Mouse (Mus musculus) hindbrain, postnatal 0 days (tissue): ENCODE measurements around the gene Rptor. TPM values are rescaled to one million over a fixed set of nuclear protein-coding genes. Genes with fewer than 3 reads are reported as not detected.

Source experiments
- ATAC-seq: fragments of 200-750 bp; cut with Nextera tagmentation; 2 replicates; pipeline ENCODE4 v1.8.0; 2017; ENCODE audit warnings: mild to moderate bottlenecking, moderate TSS enrichment, moderate library complexity
- DNase-seq: peaks from one replicate; pipeline ENCODE4 v3.0.0-alpha.2; 2015; ENCODE audit warnings: low spot score
- H3K27ac ChIP-seq: fragments of 300-500 bp; sonication (generic); 2 replicates; pipeline ENCODE4 v1.5.1; 2014; ENCODE audit warnings: mild to moderate bottlenecking
- H3K27me3 ChIP-seq: fragments of 300-500 bp; sonication (generic); 2 replicates; pipeline ENCODE4 v1.6.1; 2014; ENCODE audit warnings: low read length, mixed read lengths; ENCODE audit not compliant: insufficient read depth
- H3K36me3 ChIP-seq: fragments of 300-500 bp; sonication (generic); 2 replicates; pipeline ENCODE4 v1.6.1; 2014; ENCODE audit warnings: low read length, mixed read lengths; ENCODE audit not compliant: insufficient read depth
- H3K4me1 ChIP-seq: fragments of 300-500 bp; sonication (generic); 2 replicates; pipeline ENCODE4 v1.6.1; 2014; ENCODE audit warnings: antibody characterized with exemption, low read length, mixed read lengths; ENCODE audit not compliant: insufficient read depth
- H3K4me2 ChIP-seq: fragments of 300-500 bp; sonication (generic); 2 replicates; pipeline ENCODE4 v1.6.1; 2014; ENCODE audit warnings: low read depth, mild to moderate bottlenecking, low read length, moderate library complexity, mixed read lengths
- H3K4me3 ChIP-seq: fragments of 300-500 bp; sonication (generic); 2 replicates; pipeline ENCODE4 v1.5.1; 2014; ENCODE audit warnings: low read length
- H3K9ac ChIP-seq: fragments of 300-500 bp; sonication (generic); replicated peaks from 2 replicates; pipeline ENCODE4 v1.6.1; 2014; ENCODE audit warnings: mild to moderate bottlenecking, low read length, moderate library complexity, mixed read lengths
- H3K9me3 ChIP-seq: fragments of 300-500 bp; sonication (generic); 2 replicates; pipeline ENCODE4 v1.6.1; 2016; ENCODE audit warnings: low read length, mixed read lengths
- CTCF ChIP-seq: IDR thresholded peaks from 2 replicates; pipeline ENCODE4 v1.5.1; 2016; ENCODE audit warnings: antibody characterized with exemption, control low read depth, low read depth
- WGBS: fragments of 180-500 bp; shearing (Covaris S2); extraction: QIAGEN DNeasy Blood & Tissue Kit; methylation state at CpG from one replicate; pipeline ENCODE4 v1.1.7; 2014; 5-methylcytosine and 5-hydroxymethylcytosine counted together
- polyA plus RNA-seq: library from polyadenylated mRNA; unstranded; fragments of >200 nt; fragmentation: Nextera tagmentation; extraction: Ambion mirVana; gene quantifications from 2 replicates; pipeline ENCODE4 v1.2.1, GENCODE M21; 2015
- total RNA-seq: library from RNA; depleted of rRNA; stranded (reverse); fragments of >200 nt; gene quantifications from 2 replicates; pipeline ENCODE4 v1.2.3, GENCODE M21; 2014

Gene Rptor
- total and polyA plus RNA-seq, 2 experiments from 2014 or later = 8.7 to 69.0 TPM

- Histone ChIP-seq H3K27ac (no peak overlapping the region), H3K9me3 (no peaks in the 10 kb centered on the region), H3K36me3 (no peaks in the 10 kb centered on the region), H3K4me2 (no peak overlapping the region), H3K4me3 (no peak overlapping the region), H3K27me3 (no peaks in the 10 kb centered on the region), H3K9ac (no peak overlapping the region), H3K4me1 (peaks cover 27% of the 10 kb centered on the region)
- DNase-seq (no peak), ATAC-seq (no peak)
- 51% methylated on average over 2 of the region's 2 CpGs for WGBS
- TF ChIP-seq CTCF = no peak
Measured at GRCm38 (mm10) chr11:119683796-119684195, 81.1 kb downstream of the Rptor start.

GRCm38 (mm10) chr11:119685477-119685876, 82.8 kb downstream of the Rptor start:
- DNase-seq (peak; percentile 56), ATAC-seq (no peak)
- Histone ChIP-seq H3K4me2 (no peak overlapping the region), H3K27me3 (no peaks in the 10 kb centered on the region), H3K27ac (0 out of 2 replicates have a peak overlapping the region, but pooled peaks have one; percentile 7), H3K4me3 (no peak overlapping the region), H3K9ac (no peak overlapping the region), H3K36me3 (no peaks in the 10 kb centered on the region), H3K4me1 (peaks cover 27% of the 10 kb centered on the region), H3K9me3 (no peaks in the 10 kb centered on the region)
- no peak for TF ChIP-seq CTCF
- WGBS = 25% methylated on average over 5 of the region's 5 CpGs

GRCm38 (mm10) chr11:119685910-119686659, 83.4 kb downstream of the Rptor start:
- H3K4me1 ChIP-seq = peaks cover 27% of the 10 kb centered on the region
- WGBS = 52% methylated on average over 2 of the region's 2 CpGs

GRCm38 (mm10) chr11:119687316-119687715, 84.6 kb downstream of the Rptor start:
- Histone ChIP-seq H3K4me3 (no peak overlapping the region), H3K27ac (no peak overlapping the region), H3K9ac (no peak overlapping the region), H3K27me3 (no peaks in the 10 kb centered on the region), H3K9me3 (no peaks in the 10 kb centered on the region), H3K4me2 (no peak overlapping the region), H3K4me1 (peaks cover 27% of the 10 kb centered on the region), H3K36me3 (no peaks in the 10 kb centered on the region)
- WGBS = 83% methylated on average over 3 of the region's 3 CpGs
- ATAC-seq = no peak
- TF ChIP-seq CTCF = no peak
- no peak for DNase-seq

More at GRCm38 (mm10) chr11:119685910-119686659, 83.4 kb downstream of the Rptor start:
- ATAC-seq (no peak), DNase-seq (no peak)
- Histone ChIP-seq H3K9me3 (no peaks in the 10 kb centered on the region), H3K27me3 (no peaks in the 10 kb centered on the region), H3K36me3 (no peaks in the 10 kb centered on the region), H3K9ac (no peak overlapping the region), H3K4me3 (no peak overlapping the region), H3K4me2 (no peak overlapping the region), H3K27ac (0 out of 2 replicates have a peak overlapping the region, but pooled peaks have one; percentile 13)
- no peak for TF ChIP-seq CTCF

- Histone ChIP-seq H3K27me3 (no peaks in the 10 kb centered on the region), H3K4me2 (no peak overlapping the region), H3K27ac (no peak overlapping the region), H3K9me3 (no peaks in the 10 kb centered on the region), H3K9ac (no peak overlapping the region), H3K36me3 (no peaks in the 10 kb centered on the region), H3K4me3 (no peak overlapping the region), H3K4me1 (peaks cover 27% of the 10 kb centered on the region)
- no peak for DNase-seq
- no peak for TF ChIP-seq CTCF
- ATAC-seq = no peak
Measured at GRCm38 (mm10) chr11:119687966-119688365, 85.3 kb downstream of the Rptor start.

- Histone ChIP-seq H3K27ac (no peak overlapping the region), H3K9me3 (no peaks in the 10 kb centered on the region), H3K4me1 (peaks cover 16% of the 10 kb centered on the region), H3K9ac (no peak overlapping the region), H3K4me2 (no peak overlapping the region), H3K4me3 (no peak overlapping the region), H3K27me3 (no peaks in the 10 kb centered on the region), H3K36me3 (no peaks in the 10 kb centered on the region)
- TF ChIP-seq CTCF = no peak
- no peak for ATAC-seq
- DNase-seq = no peak
- 73% methylated on average over 3 of the region's 3 CpGs for WGBS
Measured at GRCm38 (mm10) chr11:119689936-119690335, 87.2 kb downstream of the Rptor start.

GRCm38 (mm10) chr11:119692196-119692910, 89.6 kb downstream of the Rptor start:
- no peak overlapping the region for H3K4me2 ChIP-seq
- peaks cover 9% of the 10 kb centered on the region for H3K4me1 ChIP-seq
- TF ChIP-seq CTCF = no peak
- H3K4me3 ChIP-seq = no peak overlapping the region
- no peaks in the 10 kb centered on the region for H3K36me3 ChIP-seq
- H3K9ac ChIP-seq = no peak overlapping the region
- DNase-seq (no peak), ATAC-seq (no peak)
- WGBS = 86% methylated on average over 6 of the region's 6 CpGs
- no peak overlapping the region for H3K27ac ChIP-seq
- H3K9me3 ChIP-seq = no peaks in the 10 kb centered on the region
- no peaks in the 10 kb centered on the region for H3K27me3 ChIP-seq
